Mouse (Mus musculus) kidney, postnatal 4 days (tissue): ENCODE results near the gene Ndufb8.

Experiments
- DNase-seq, 2 experiments: peaks; one replicate each; pipeline ENCODE4 v3.0.0; 2021; ENCODE audit warnings: mixed read lengths in 2 of 2

The Ndufb8 gene

GRCm38 (mm10) chr19:44554861-44555590, at the start of gene Ndufb8:
Ndufb8 (minus strand) TSS chr19:44555440.
- peak; percentile 98 for DNase-seq

- no peak for DNase-seq
Observed at GRCm38 (mm10) chr19:44594180-44594579, 38.9 kb upstream of the Ndufb8 start.

GRCm38 (mm10) chr19:44591638-44592037, 36.4 kb upstream of the Ndufb8 start:
- DNase-seq: no peak

- peak in 1 of 2 experiments; percentile 28 for DNase-seq
Observed at GRCm38 (mm10) chr19:44590992-44591391, 35.8 kb upstream of the Ndufb8 start.

- peak in 1 of 2 experiments; percentile 42 for DNase-seq
Observed at GRCm38 (mm10) chr19:44589591-44590223, 34.5 kb upstream of the Ndufb8 start.

- DNase-seq: no peak
Observed at GRCm38 (mm10) chr19:44588036-44588435, 32.8 kb upstream of the Ndufb8 start.

GRCm38 (mm10) chr19:44582638-44583309, 27.5 kb upstream of the Ndufb8 start:
- peak; percentile 97 to 98 for DNase-seq

- no peak for DNase-seq
Observed at GRCm38 (mm10) chr19:44582103-44582502, 26.9 kb upstream of the Ndufb8 start.

GRCm38 (mm10) chr19:44578038-44578437, 22.8 kb upstream of the Ndufb8 start:
- no peak for DNase-seq

- DNase-seq: no peak
Observed at GRCm38 (mm10) chr19:44576275-44576674, 21.0 kb upstream of the Ndufb8 start.

- DNase-seq: no peak
Observed at GRCm38 (mm10) chr19:44567763-44568162, 12.5 kb upstream of the Ndufb8 start.

- DNase-seq: no peak
Observed at GRCm38 (mm10) chr19:44564006-44564405, 8.8 kb upstream of the Ndufb8 start.

GRCm38 (mm10) chr19:44562652-44563206, 7.5 kb upstream of the Ndufb8 start, which contains the start of gene Hif1an:
Hif1an (plus strand) TSS chr19:44562850.
- DNase-seq: peak; percentile 96 to 97

- DNase-seq: no peak
Observed at GRCm38 (mm10) chr19:44554490-44554860, 765 bp downstream of the Ndufb8 start.

GRCm38 (mm10) chr19:44553286-44553685, 2.0 kb downstream of the Ndufb8 start:
- DNase-seq: no peak

- no peak for DNase-seq
Observed at GRCm38 (mm10) chr19:44552731-44553130, 2.5 kb downstream of the Ndufb8 start, which contains the start of gene Gm20538. Gm20538 (minus strand) TSS chr19:44552831.

- peak; percentile 77 to 83 for DNase-seq
Observed at GRCm38 (mm10) chr19:44545321-44546041, 9.8 kb downstream of the Ndufb8 start, which contains the start of gene Sec31b. Sec31b (minus strand) TSS chr19:44545864.

GRCm38 (mm10) chr19:44544775-44545174, 10.5 kb downstream of the Ndufb8 start:
- DNase-seq: peak; percentile 89 to 90

- DNase-seq: no peak
Observed at GRCm38 (mm10) chr19:44544372-44544771, 10.9 kb downstream of the Ndufb8 start.

- no peak for DNase-seq
Observed at GRCm38 (mm10) chr19:44542694-44543178, 12.5 kb downstream of the Ndufb8 start.

GRCm38 (mm10) chr19:44537416-44537815, 17.8 kb downstream of the Ndufb8 start:
- no peak for DNase-seq

GRCm38 (mm10) chr19:44535376-44535775, 19.9 kb downstream of the Ndufb8 start:
- DNase-seq: peak; percentile 30 to 52
